Mouse (Mus musculus): Measurements from ENCODE around the gene Cox4i2. TPM values are rescaled to one million over a fixed set of nuclear protein-coding genes. Genes with fewer than 3 reads are reported as not detected.

Gene Cox4i2
- total and polyA plus RNA-seq, 2 experiments from 2014 or later = 17.0 to 29.9 TPM

- H3K4me3 ChIP-seq (ENCODE audit: low read depth, low read length) = no peak overlapping the region
- H3K9ac ChIP-seq (replicated peaks; ENCODE audit: low read depth, low read length) = no peak overlapping the region
- no peaks in the 10 kb centered on the region for H3K36me3 ChIP-seq (replicated peaks; ENCODE audit: control insufficient read depth, insufficient read depth, low read length)
- H3K27ac ChIP-seq (ENCODE audit: low read depth) = no peak overlapping the region
- DNase-seq (ENCODE audit: low spot score) = no peak
- H3K4me2 ChIP-seq (ENCODE audit: low read depth, low read length) = no peak overlapping the region
- ATAC-seq (ENCODE audit: insufficient read depth, low read depth) = no peak
- no peaks in the 10 kb centered on the region for H3K9me3 ChIP-seq (replicated peaks; ENCODE audit: control insufficient read depth, low read length)
- H3K4me1 ChIP-seq (ENCODE audit: control insufficient read depth, insufficient read depth) = peaks cover 26% of the 10 kb centered on the region
- H3K27me3 ChIP-seq (ENCODE audit: control insufficient read depth, insufficient read depth, low read length) = no peaks in the 10 kb centered on the region
- peak; percentile 8; the same call in 1 of the 2 replicates for TF ChIP-seq CTCF (IDR thresholded peaks at IDR 0.05; ENCODE audit: low read depth)
- TF ChIP-seq EP300 (IDR thresholded peaks at IDR 0.05; ENCODE audit: low read depth) = no peak
Measured at GRCm38 (mm10) chr2:152800762-152801113, 46.8 kb downstream of the Cox4i2 start.

GRCm38 (mm10) chr2:152802303-152802702, 48.3 kb downstream of the Cox4i2 start:
- Histone ChIP-seq H3K4me2 (ENCODE audit: low read depth, low read length) (no peak overlapping the region), H3K9ac (replicated peaks; ENCODE audit: low read depth, low read length) (no peak overlapping the region), H3K36me3 (replicated peaks; ENCODE audit: control insufficient read depth, insufficient read depth, low read length) (no peaks in the 10 kb centered on the region), H3K27ac (ENCODE audit: low read depth) (no peak overlapping the region), H3K27me3 (ENCODE audit: control insufficient read depth, insufficient read depth, low read length) (no peaks in the 10 kb centered on the region), H3K9me3 (replicated peaks; ENCODE audit: control insufficient read depth, low read length) (no peaks in the 10 kb centered on the region), H3K4me1 (ENCODE audit: control insufficient read depth, insufficient read depth) (peaks cover 32% of the 10 kb centered on the region), H3K4me3 (ENCODE audit: low read depth, low read length) (no peak overlapping the region)
- no peak for DNase-seq (ENCODE audit: low spot score)
- no peak for ATAC-seq (ENCODE audit: insufficient read depth, low read depth)
- 93% methylated on average over 10 of the region's 10 CpGs for WGBS
- TF ChIP-seq EP300 (IDR thresholded peaks at IDR 0.05; ENCODE audit: low read depth) (no peak), CTCF (IDR thresholded peaks at IDR 0.05; ENCODE audit: low read depth) (no peak)

- TF ChIP-seq CTCF (IDR thresholded peaks at IDR 0.05; ENCODE audit: low read depth) (no peak), EP300 (IDR thresholded peaks at IDR 0.05; ENCODE audit: low read depth) (no peak)
- H3K4me2 ChIP-seq (ENCODE audit: low read depth, low read length) = no peak overlapping the region
- no peak overlapping the region for H3K27ac ChIP-seq (ENCODE audit: low read depth)
- WGBS = 90% methylated on average over 5 of the region's 5 CpGs
- H3K27me3 ChIP-seq (ENCODE audit: control insufficient read depth, insufficient read depth, low read length) = no peaks in the 10 kb centered on the region
- no peaks in the 10 kb centered on the region for H3K9me3 ChIP-seq (replicated peaks; ENCODE audit: control insufficient read depth, low read length)
- DNase-seq (ENCODE audit: low spot score) (no peak), ATAC-seq (ENCODE audit: insufficient read depth, low read depth) (no peak)
- no peak overlapping the region for H3K9ac ChIP-seq (replicated peaks; ENCODE audit: low read depth, low read length)
- no peaks in the 10 kb centered on the region for H3K36me3 ChIP-seq (replicated peaks; ENCODE audit: control insufficient read depth, insufficient read depth, low read length)
- H3K4me3 ChIP-seq (ENCODE audit: low read depth, low read length) = no peak overlapping the region
- peaks cover 25% of the 10 kb centered on the region for H3K4me1 ChIP-seq (ENCODE audit: control insufficient read depth, insufficient read depth)
Measured at GRCm38 (mm10) chr2:152803081-152803480, 49.1 kb downstream of the Cox4i2 start.

GRCm38 (mm10) chr2:152804408-152805110, 50.6 kb downstream of the Cox4i2 start:
- no peak overlapping the region for H3K4me3 ChIP-seq (ENCODE audit: low read depth, low read length)
- H3K4me2 ChIP-seq (ENCODE audit: low read depth, low read length) = no peak overlapping the region
- peak overlapping the region; percentile 62 for H3K27ac ChIP-seq (ENCODE audit: low read depth)
- TF ChIP-seq CTCF (IDR thresholded peaks at IDR 0.05; ENCODE audit: low read depth) = no peak
- TF ChIP-seq EP300 (IDR thresholded peaks at IDR 0.05; ENCODE audit: low read depth) = no peak
- no peaks in the 10 kb centered on the region for H3K9me3 ChIP-seq (replicated peaks; ENCODE audit: control insufficient read depth, low read length)
- ATAC-seq (ENCODE audit: insufficient read depth, low read depth) (no peak), DNase-seq (ENCODE audit: low spot score) (no peak)
- H3K27me3 ChIP-seq (ENCODE audit: control insufficient read depth, insufficient read depth, low read length) = no peaks in the 10 kb centered on the region
- H3K9ac ChIP-seq (replicated peaks; ENCODE audit: low read depth, low read length) = 0 out of 2 replicates have a peak overlapping the region, but pooled peaks have one; percentile 2
- WGBS = 17% methylated on average over 6 of the region's 6 CpGs
- H3K36me3 ChIP-seq (replicated peaks; ENCODE audit: control insufficient read depth, insufficient read depth, low read length) = no peaks in the 10 kb centered on the region
- peaks cover 25% of the 10 kb centered on the region for H3K4me1 ChIP-seq (ENCODE audit: control insufficient read depth, insufficient read depth)

GRCm38 (mm10) chr2:152805111-152805490, 51.1 kb downstream of the Cox4i2 start:
- Histone ChIP-seq H3K4me3 (ENCODE audit: low read depth, low read length) (no peak overlapping the region), H3K9me3 (replicated peaks; ENCODE audit: control insufficient read depth, low read length) (no peaks in the 10 kb centered on the region), H3K9ac (replicated peaks; ENCODE audit: low read depth, low read length) (0 out of 2 replicates have a peak overlapping the region, but pooled peaks have one; percentile 2), H3K27me3 (ENCODE audit: control insufficient read depth, insufficient read depth, low read length) (no peaks in the 10 kb centered on the region), H3K36me3 (replicated peaks; ENCODE audit: control insufficient read depth, insufficient read depth, low read length) (no peaks in the 10 kb centered on the region), H3K4me2 (ENCODE audit: low read depth, low read length) (no peak overlapping the region), H3K4me1 (ENCODE audit: control insufficient read depth, insufficient read depth) (peaks cover 25% of the 10 kb centered on the region), H3K27ac (ENCODE audit: low read depth) (peak overlapping the region; percentile 62)
- 62% methylated on average over 5 of the region's 5 CpGs for WGBS
- DNase-seq (ENCODE audit: low spot score) (no peak), ATAC-seq (ENCODE audit: insufficient read depth, low read depth) (no peak)
- TF ChIP-seq CTCF (IDR thresholded peaks at IDR 0.05; ENCODE audit: low read depth) (no peak), EP300 (IDR thresholded peaks at IDR 0.05; ENCODE audit: low read depth) (no peak)

GRCm38 (mm10) chr2:152806037-152806436, 52.1 kb downstream of the Cox4i2 start:
- ATAC-seq (ENCODE audit: insufficient read depth, low read depth) (peak; percentile 62; the same call in 1 of the 2 replicates), DNase-seq (ENCODE audit: low spot score) (peak; percentile 48)
- no peak overlapping the region for H3K4me2 ChIP-seq (ENCODE audit: low read depth, low read length)
- H3K27ac ChIP-seq (ENCODE audit: low read depth) = peak overlapping the region; percentile 62
- H3K9me3 ChIP-seq (replicated peaks; ENCODE audit: control insufficient read depth, low read length) = no peaks in the 10 kb centered on the region
- H3K36me3 ChIP-seq (replicated peaks; ENCODE audit: control insufficient read depth, insufficient read depth, low read length) = no peaks in the 10 kb centered on the region
- TF ChIP-seq EP300 (IDR thresholded peaks at IDR 0.05; ENCODE audit: low read depth) (peak; percentile 60; the same call in 1 of the 2 replicates), CTCF (IDR thresholded peaks at IDR 0.05; ENCODE audit: low read depth) (no peak)
- H3K9ac ChIP-seq (replicated peaks; ENCODE audit: low read depth, low read length) = no peak overlapping the region
- WGBS = 18% methylated on average over 2 of the region's 2 CpGs
- H3K4me3 ChIP-seq (ENCODE audit: low read depth, low read length) = no peak overlapping the region
- peaks cover 29% of the 10 kb centered on the region for H3K4me1 ChIP-seq (ENCODE audit: control insufficient read depth, insufficient read depth)
- no peaks in the 10 kb centered on the region for H3K27me3 ChIP-seq (ENCODE audit: control insufficient read depth, insufficient read depth, low read length)
